Mouse (Mus musculus): Measurements from ENCODE around the gene Thnsl2. TPM values are rescaled to one million over a fixed set of nuclear protein-coding genes. Genes with fewer than 3 reads are reported as not detected.

Thnsl2 gene
- total and polyA plus RNA-seq, 2 experiments, result 57.4 to 69.7 TPM

DNA sequence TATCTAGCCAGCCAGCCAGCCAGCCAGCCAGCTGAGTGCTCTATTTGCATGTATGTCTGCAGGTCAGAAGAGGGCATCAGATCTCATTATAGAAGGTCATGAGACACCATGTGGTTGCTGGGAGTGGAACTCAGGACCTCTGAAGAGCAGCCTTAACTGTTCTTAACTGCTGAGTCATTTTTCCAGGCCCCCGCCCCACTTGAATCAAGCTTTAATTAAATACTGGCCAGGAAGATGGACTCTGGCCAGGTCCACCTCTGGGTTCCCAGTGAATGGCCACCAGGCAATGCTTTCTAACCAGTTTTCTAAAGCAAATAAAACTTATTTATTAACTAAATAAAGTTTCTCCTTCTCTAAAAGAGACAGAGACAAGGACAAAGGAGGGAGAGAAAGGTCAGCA, 14.0 kb downstream of the Thnsl2 start:
- Histone ChIP-seq H3K4me3 (ENCODE audit: insufficient read depth, low read depth, low read length) (no peak overlapping the region), H3K36me3 (ENCODE audit: control insufficient read depth, insufficient read depth, low read length) (peaks cover 17% of the 10 kb centered on the region), H3K4me1 (ENCODE audit: control insufficient read depth, insufficient read depth, low read length) (peaks cover 7% of the 10 kb centered on the region), H3K27ac (replicated peaks; ENCODE audit: insufficient read depth, low read depth, low read length) (peak overlapping the region; percentile 58; the same call in 1 of the 2 replicates), H3K79me2 (ENCODE audit: control insufficient read depth, insufficient read depth, low read length) (no peaks in the 10 kb centered on the region), H3K9ac (ENCODE audit: low read depth, low read length) (no peak overlapping the region), H3K27me3 (ENCODE audit: control insufficient read depth, insufficient read depth, low read length) (no peaks in the 10 kb centered on the region)
- DNase-seq (ENCODE audit: extremely low read depth, low read depth, low spot score), result peak; percentile 88
- WGBS, result 23% methylated on average over 1 of the region's 1 CpGs
- TF ChIP-seq CTCF (IDR thresholded peaks at IDR 0.05; ENCODE audit: low read depth, low read length) (no peak), POLR2A (IDR thresholded peaks at IDR 0.05; ENCODE audit: extremely low read depth, insufficient read depth, low read length) (no peak)

DNA sequence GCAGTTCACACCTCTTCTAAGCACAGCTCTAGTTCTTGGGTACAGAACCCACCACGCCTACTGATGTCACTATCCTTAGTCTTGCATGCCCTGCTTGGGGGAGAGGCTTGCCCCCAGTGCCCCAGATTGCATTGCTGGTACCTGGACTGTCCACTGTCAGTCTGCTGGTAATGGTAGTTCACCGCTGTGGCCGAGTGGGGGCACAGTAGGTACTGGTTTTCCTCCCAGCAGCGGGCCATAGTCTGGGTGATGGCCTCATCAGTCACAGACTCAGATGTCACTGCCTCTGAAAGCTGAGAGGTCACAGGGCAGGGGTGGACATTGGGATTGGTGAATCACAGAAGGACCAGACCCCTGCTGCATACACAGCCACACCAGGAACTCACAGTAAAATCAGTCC, 15.2 kb downstream of the Thnsl2 start:
- H3K9ac ChIP-seq (ENCODE audit: low read depth, low read length), result no peak overlapping the region
- 61% methylated on average over 4 of the region's 4 CpGs for WGBS
- TF ChIP-seq POLR2A (IDR thresholded peaks at IDR 0.05; ENCODE audit: extremely low read depth, insufficient read depth, low read length), result no peak
- TF ChIP-seq CTCF (IDR thresholded peaks at IDR 0.05; ENCODE audit: low read depth, low read length), result peak; percentile 66

DNA sequence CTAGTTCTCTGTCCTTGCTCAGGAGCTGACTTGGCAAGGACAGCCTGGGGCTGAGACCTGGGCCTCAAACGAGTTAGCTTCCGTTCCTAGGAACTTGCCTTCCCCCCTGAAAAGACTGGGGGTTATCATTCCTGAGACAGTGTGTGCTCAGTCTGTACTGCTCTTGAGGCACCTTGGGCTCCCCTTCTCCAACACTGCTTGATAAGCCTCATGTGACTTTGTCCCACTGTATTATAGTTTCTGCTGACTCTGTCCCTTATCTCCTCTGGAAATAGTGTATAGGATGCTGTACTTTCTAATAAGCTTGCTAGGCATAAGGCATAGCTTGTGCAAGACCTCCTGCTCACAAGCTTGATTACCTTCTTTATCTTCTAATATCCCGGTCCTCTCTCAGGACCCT, 17.9 kb downstream of the Thnsl2 start:
- peaks cover 4% of the 10 kb centered on the region for H3K36me3 ChIP-seq (ENCODE audit: control insufficient read depth, insufficient read depth, low read length)
- no peak overlapping the region for H3K9ac ChIP-seq (ENCODE audit: low read depth, low read length)
- TF ChIP-seq POLR2A (IDR thresholded peaks at IDR 0.05; ENCODE audit: extremely low read depth, insufficient read depth, low read length), result no peak
- no peak for TF ChIP-seq CTCF (IDR thresholded peaks at IDR 0.05; ENCODE audit: low read depth, low read length)
- DNase-seq (ENCODE audit: extremely low read depth, low read depth, low spot score), result no peak
- no peaks in the 10 kb centered on the region for H3K79me2 ChIP-seq (ENCODE audit: control insufficient read depth, insufficient read depth, low read length)
- H3K4me1 ChIP-seq (ENCODE audit: control insufficient read depth, insufficient read depth, low read length), result peaks cover 6% of the 10 kb centered on the region
- H3K27me3 ChIP-seq (ENCODE audit: control insufficient read depth, insufficient read depth, low read length), result no peaks in the 10 kb centered on the region
- H3K27ac ChIP-seq (replicated peaks; ENCODE audit: insufficient read depth, low read depth, low read length), result no peak overlapping the region
- H3K4me3 ChIP-seq (ENCODE audit: insufficient read depth, low read depth, low read length), result no peak overlapping the region
- 77% methylated on average over 3 of the region's 3 CpGs for WGBS

More for the DNA sequence above, 15.2 kb downstream of the Thnsl2 start:
- peaks cover 6% of the 10 kb centered on the region for H3K4me1 ChIP-seq (ENCODE audit: control insufficient read depth, insufficient read depth, low read length)
- no peak overlapping the region for H3K4me3 ChIP-seq (ENCODE audit: insufficient read depth, low read depth, low read length)
- DNase-seq (ENCODE audit: extremely low read depth, low read depth, low spot score), result peak; percentile 30
- H3K36me3 ChIP-seq (ENCODE audit: control insufficient read depth, insufficient read depth, low read length), result peaks cover 17% of the 10 kb centered on the region
- no peaks in the 10 kb centered on the region for H3K79me2 ChIP-seq (ENCODE audit: control insufficient read depth, insufficient read depth, low read length)
- H3K27ac ChIP-seq (replicated peaks; ENCODE audit: insufficient read depth, low read depth, low read length), result no peak overlapping the region
- H3K27me3 ChIP-seq (ENCODE audit: control insufficient read depth, insufficient read depth, low read length), result no peaks in the 10 kb centered on the region

DNA sequence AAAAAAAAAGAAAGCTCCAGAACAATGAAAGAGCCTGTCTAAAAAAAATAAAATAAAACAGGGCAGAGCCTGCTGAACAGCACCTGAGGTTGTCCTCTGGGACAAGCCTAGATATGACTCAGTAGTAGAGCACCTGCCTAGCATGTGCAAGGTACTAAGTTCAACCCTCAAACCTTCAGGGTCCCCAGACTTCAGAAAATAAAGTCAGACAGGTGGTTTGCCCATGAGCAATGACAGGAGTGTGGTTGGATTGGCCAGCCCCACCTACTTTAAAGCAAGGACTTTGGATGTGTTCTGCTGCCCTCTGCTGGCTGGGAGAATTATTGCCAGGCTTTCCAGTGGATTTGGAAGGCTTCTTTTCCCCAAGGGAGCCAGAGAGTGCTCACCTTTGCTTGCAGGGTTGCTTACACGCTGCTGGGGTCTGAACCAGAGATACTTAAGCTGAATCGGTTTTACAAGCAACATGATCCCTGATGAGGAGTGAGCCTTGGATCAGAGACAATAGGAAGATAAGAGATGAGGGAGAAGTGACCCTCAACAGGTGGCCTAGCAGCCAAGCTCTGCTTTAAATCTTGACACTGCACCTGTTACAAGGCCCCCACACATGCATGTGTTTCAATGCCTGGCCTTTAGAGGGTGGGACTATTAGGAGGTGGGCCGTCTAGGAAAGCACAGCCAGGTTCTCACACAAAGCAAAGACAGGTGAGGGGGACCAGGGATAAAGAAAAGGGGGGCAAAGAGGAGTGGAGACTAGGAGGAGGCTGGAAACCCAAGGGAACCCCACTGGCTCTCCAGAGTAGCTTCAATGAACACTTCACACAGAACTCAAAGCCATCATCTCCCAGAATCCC, 19.0 kb downstream of the Thnsl2 start:
- no peak overlapping the region for H3K4me3 ChIP-seq (ENCODE audit: insufficient read depth, low read depth, low read length)
- peaks cover 2% of the 10 kb centered on the region; the same call in 1 of the 2 replicates for H3K4me1 ChIP-seq (ENCODE audit: control insufficient read depth, insufficient read depth, low read length)
- H3K79me2 ChIP-seq (ENCODE audit: control insufficient read depth, insufficient read depth, low read length), result no peaks in the 10 kb centered on the region
- peak; percentile 62 for DNase-seq (ENCODE audit: extremely low read depth, low read depth, low spot score)
- no peak overlapping the region for H3K9ac ChIP-seq (ENCODE audit: low read depth, low read length)
- no peaks in the 10 kb centered on the region for H3K27me3 ChIP-seq (ENCODE audit: control insufficient read depth, insufficient read depth, low read length)
- H3K27ac ChIP-seq (replicated peaks; ENCODE audit: insufficient read depth, low read depth, low read length), result no peak overlapping the region
- H3K36me3 ChIP-seq (ENCODE audit: control insufficient read depth, insufficient read depth, low read length), result peaks cover 2% of the 10 kb centered on the region; the same call in 1 of the 2 replicates
- WGBS, result 9% methylated on average over 3 of the region's 3 CpGs
- TF ChIP-seq CTCF (IDR thresholded peaks at IDR 0.05; ENCODE audit: low read depth, low read length) (peak; percentile 72), POLR2A (IDR thresholded peaks at IDR 0.05; ENCODE audit: extremely low read depth, insufficient read depth, low read length) (no peak)

DNA sequence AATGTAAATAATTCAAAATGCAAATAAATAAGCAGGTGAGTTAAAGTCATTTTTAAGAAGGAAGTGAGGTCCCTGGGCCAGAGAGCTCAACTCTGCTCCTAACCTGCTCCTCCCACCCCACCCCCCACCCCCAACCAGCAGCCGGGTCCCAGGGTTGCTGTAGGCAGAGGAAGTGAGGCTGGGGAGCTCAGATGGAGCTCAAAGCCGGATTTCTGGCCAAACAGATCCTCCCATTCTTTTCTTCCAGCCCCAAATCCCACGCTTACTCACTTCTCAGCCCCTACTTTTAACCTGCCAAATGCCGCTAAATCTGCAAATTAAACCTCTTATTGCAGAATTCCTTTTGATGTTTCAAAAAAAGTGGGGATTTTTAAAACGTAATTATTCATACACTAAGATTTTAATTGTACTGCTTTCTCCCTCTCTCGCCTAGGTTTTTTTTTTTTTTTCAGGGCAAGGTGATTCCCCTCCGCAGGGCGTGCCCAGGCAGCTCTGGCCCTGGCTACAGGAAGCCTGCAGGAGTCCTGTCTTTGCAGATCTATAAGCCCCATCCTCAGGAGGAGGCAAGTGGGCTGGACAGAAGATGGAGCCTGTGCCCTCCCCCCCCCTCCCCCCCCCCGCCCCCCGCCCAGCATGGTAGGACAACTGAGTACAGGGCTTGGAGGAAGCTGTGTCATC, 24.5 kb downstream of the Thnsl2 start:
- DNase-seq (ENCODE audit: extremely low read depth, low read depth, low spot score), result no peak
- Histone ChIP-seq H3K9ac (ENCODE audit: low read depth, low read length) (no peak overlapping the region), H3K4me1 (ENCODE audit: control insufficient read depth, insufficient read depth, low read length) (no peaks in the 10 kb centered on the region), H3K27ac (replicated peaks; ENCODE audit: insufficient read depth, low read depth, low read length) (no peak overlapping the region), H3K36me3 (ENCODE audit: control insufficient read depth, insufficient read depth, low read length) (no peaks in the 10 kb centered on the region), H3K79me2 (ENCODE audit: control insufficient read depth, insufficient read depth, low read length) (no peaks in the 10 kb centered on the region), H3K27me3 (ENCODE audit: control insufficient read depth, insufficient read depth, low read length) (no peaks in the 10 kb centered on the region), H3K4me3 (ENCODE audit: insufficient read depth, low read depth, low read length) (no peak overlapping the region)
- no peak for TF ChIP-seq CTCF (IDR thresholded peaks at IDR 0.05; ENCODE audit: low read depth, low read length)
- no peak for TF ChIP-seq POLR2A (IDR thresholded peaks at IDR 0.05; ENCODE audit: extremely low read depth, insufficient read depth, low read length)
- WGBS, result 43% methylated on average over 10 of the region's 10 CpGs

All from liver, adult 2 months (tissue).